Mouse (Mus musculus) layer of hippocampus, adult 2 months (tissue): ENCODE measurements around the gene Git1. TPM values are rescaled to one million over a fixed set of nuclear protein-coding genes. Genes with fewer than 3 reads are reported as not detected.
A peak's percentile ranks its signal among the peaks of the same experiment; 100 is the strongest.
"Not testable (repeated sequence)": the region's sequence is repeated elsewhere in the genome, so short reads cannot be mapped to it uniquely, and the experiment has no call there.

Experiments
- DNase-seq, 2 experiments: peaks; one replicate each; pipeline ENCODE4 v3.0.0; 2022; ENCODE audit warnings: low spot score in 2 of 2
- H3K27ac ChIP-seq: fragments of 200-600 bp; 2 replicates; pipeline ENCODE4 v1.8.1; 2022
- H3K4me3 ChIP-seq: fragments of 200-600 bp; 2 replicates; pipeline ENCODE4 v1.8.1; 2022; ENCODE audit warnings: mild to moderate bottlenecking
- CTCF ChIP-seq: fragments of 200-600 bp; conservative IDR thresholded peaks from 2 replicates; pipeline ENCODE4 v1.8.1; 2022; ENCODE audit warnings: antibody characterized with exemption, mild to moderate bottlenecking, moderate library complexity
- total RNA-seq, 2 experiments: library from RNA; stranded (reverse); gene quantifications; 2 replicates each; pipeline ENCODE4 v1.2.3; 2021

The Git1 gene
- total RNA-seq, 2 experiments from 2014 or later: 295 to 316 TPM

- Histone ChIP-seq H3K27ac (peak within 1 kb of the TSS; percentile 62), H3K4me3 (no peak within 1 kb of the TSS)
- DNase-seq: no peak
- TF ChIP-seq CTCF: no peak
Observed at GRCm38 (mm10) chr11:77519043-77519442, 25.7 kb downstream of the Git1 start, which contains the start of gene Gm10392. Gene Gm10392, minus strand, starts transcription at chr11:77519198.

GRCm38 (mm10) chr11:77520601-77521529 lies 27.5 kb downstream of the Git1 start:
- no peak overlapping the region; the same call in 1 of the 2 replicates for H3K27ac ChIP-seq
- H3K4me3 ChIP-seq: no peak overlapping the region
- DNase-seq: no peak
- no peak for TF ChIP-seq CTCF

GRCm38 (mm10) chr11:77525804-77526486 lies 32.6 kb downstream of the Git1 start:
- DNase-seq: no peak
- TF ChIP-seq CTCF: peak; percentile 45
- Histone ChIP-seq H3K4me3 (no peak overlapping the region), H3K27ac (no peak overlapping the region)

GRCm38 (mm10) chr11:77528420-77528819 lies 35.1 kb downstream of the Git1 start:
- H3K27ac ChIP-seq, DNase-seq, H3K4me3 ChIP-seq: not testable (repeated sequence)
- TF ChIP-seq CTCF: peak; percentile 22; the same call in 1 of the 2 replicates

GRCm38 (mm10) chr11:77529644-77530043 lies 36.3 kb downstream of the Git1 start:
- no peak overlapping the region for H3K27ac ChIP-seq
- TF ChIP-seq CTCF: no peak
- H3K4me3 ChIP-seq: no peak overlapping the region
- DNase-seq: no peak

GRCm38 (mm10) chr11:77530862-77531261 lies 37.5 kb downstream of the Git1 start:
- no peak for DNase-seq

GRCm38 (mm10) chr11:77532202-77532846 lies 39.0 kb downstream of the Git1 start:
- no peak for DNase-seq
- no peak overlapping the region for H3K4me3 ChIP-seq
- H3K27ac ChIP-seq: no peak overlapping the region
- TF ChIP-seq CTCF: no peak

More at GRCm38 (mm10) chr11:77530862-77531261, 37.5 kb downstream of the Git1 start:
- H3K4me3 ChIP-seq: no peak overlapping the region
- H3K27ac ChIP-seq: no peak overlapping the region
- no peak for TF ChIP-seq CTCF

GRCm38 (mm10) chr11:77545261-77545660 lies 51.9 kb downstream of the Git1 start:
- TF ChIP-seq CTCF: no peak
- Histone ChIP-seq H3K4me3 (no peak overlapping the region), H3K27ac (no peak overlapping the region)
- DNase-seq: no peak

Other genes with a start within 250 kb of the Git1 start
- gene Coro6, start 31.2 kb upstream of the Git1 start, total RNA-seq: 10 to 100 TPM; 12.7 to 14.1 TPM
- gene Ankrd13b, start 3.9 kb upstream of the Git1 start, total RNA-seq: 10 to 100 TPM; 80.1 to 81.7 TPM
- gene Abhd15, start 21.6 kb downstream of the Git1 start, total RNA-seq: 1 to 10 TPM; 1.4 to 1.7 TPM
- gene Trp53i13, start 22.4 kb downstream of the Git1 start, total RNA-seq: 1 to 10 TPM; 5.7 to 7.4 TPM
- not detected for gene Gm10392, start 25.6 kb downstream of the Git1 start, total RNA-seq
- 100 to 1,000 TPM; 112 to 114 TPM for gene Taok1, start 114.3 kb downstream of the Git1 start, total RNA-seq
- gene Nufip2, start 192.6 kb downstream of the Git1 start, total RNA-seq: 10 to 100 TPM; 68.4 to 83.7 TPM
- not detected for gene Cryba1, start 231.7 kb downstream of the Git1 start, total RNA-seq